Mouse (Mus musculus) bone marrow, adult 2 months (tissue): ENCODE measurements around the gene Angptl7. TPM values are rescaled to one million over a fixed set of nuclear protein-coding genes. Genes with fewer than 3 reads are reported as not detected.

Experiments
- H3K27ac ChIP-seq: fragments of 200-500 bp; 2 replicates; pipeline ENCODE4 v1.5.1; 2012; ENCODE audit warnings: low read depth, mild to moderate bottlenecking, control low read depth, inconsistent platforms, low read length; ENCODE audit not compliant: control insufficient read depth, poor library complexity, insufficient read depth
- H3K4me1 ChIP-seq: fragments of 200-500 bp; 2 replicates; pipeline ENCODE4 v1.6.1; 2011; ENCODE audit warnings: low read length; ENCODE audit not compliant: control insufficient read depth, insufficient read depth
- H3K4me3 ChIP-seq: fragments of 200-500 bp; replicated peaks from 2 replicates; pipeline ENCODE3; 2011; ENCODE audit warnings: mild to moderate bottlenecking, low read depth, low read length, control low read depth; ENCODE audit not compliant: control insufficient read depth
- CTCF ChIP-seq: fragments of 200-500 bp; IDR thresholded peaks from 2 replicates; pipeline ENCODE4 v1.5.1; 2011; ENCODE audit warnings: low read length, control low read depth; ENCODE audit not compliant: control insufficient read depth, insufficient read depth
- POLR2A ChIP-seq: fragments of 200-500 bp; IDR thresholded peaks from 2 replicates; pipeline ENCODE4 v1.6.1; 2011; ENCODE audit warnings: low read depth, mild to moderate bottlenecking, control low read depth, low read length, borderline replicate concordance; ENCODE audit not compliant: control insufficient read depth
- whole genome bisulfite sequencing: fragments of 180-500 bp; shearing (Covaris S2); methylation state at CpG from one replicate; pipeline ENCODE4 v1.1.7; 2018; 5-methylcytosine and 5-hydroxymethylcytosine counted together
- polyA plus RNA-seq: library from polyadenylated mRNA; stranded (reverse); fragments of >200 nt; gene quantifications from 2 replicates; pipeline ENCODE4 v1.2.4, GENCODE M21; 2011; ENCODE audit warnings: low replicate concordance; ENCODE audit not compliant: missing spikeins, insufficient read depth, insufficient read length

The Angptl7 gene
- polyA plus RNA-seq, 1 experiment, result 1.6 TPM

GRCm38 (mm10) chr4:148527158-148527910 is 27.1 kb upstream of the Angptl7 start:
- Histone ChIP-seq H3K4me1 (no peaks in the 10 kb centered on the region), H3K4me3 (no peak overlapping the region), H3K27ac (no peak overlapping the region)
- WGBS, result 82% methylated on average over 10 of the region's 10 CpGs
- TF ChIP-seq POLR2A (no peak), CTCF (no peak)

GRCm38 (mm10) chr4:148523538-148523937 is 23.3 kb upstream of the Angptl7 start:
- H3K27ac ChIP-seq, result no peak overlapping the region
- H3K4me3 ChIP-seq, result no peak overlapping the region
- TF ChIP-seq CTCF (no peak), POLR2A (no peak)
- WGBS, result 61% methylated on average over 7 of the region's 7 CpGs
- no peaks in the 10 kb centered on the region for H3K4me1 ChIP-seq

DNA sequence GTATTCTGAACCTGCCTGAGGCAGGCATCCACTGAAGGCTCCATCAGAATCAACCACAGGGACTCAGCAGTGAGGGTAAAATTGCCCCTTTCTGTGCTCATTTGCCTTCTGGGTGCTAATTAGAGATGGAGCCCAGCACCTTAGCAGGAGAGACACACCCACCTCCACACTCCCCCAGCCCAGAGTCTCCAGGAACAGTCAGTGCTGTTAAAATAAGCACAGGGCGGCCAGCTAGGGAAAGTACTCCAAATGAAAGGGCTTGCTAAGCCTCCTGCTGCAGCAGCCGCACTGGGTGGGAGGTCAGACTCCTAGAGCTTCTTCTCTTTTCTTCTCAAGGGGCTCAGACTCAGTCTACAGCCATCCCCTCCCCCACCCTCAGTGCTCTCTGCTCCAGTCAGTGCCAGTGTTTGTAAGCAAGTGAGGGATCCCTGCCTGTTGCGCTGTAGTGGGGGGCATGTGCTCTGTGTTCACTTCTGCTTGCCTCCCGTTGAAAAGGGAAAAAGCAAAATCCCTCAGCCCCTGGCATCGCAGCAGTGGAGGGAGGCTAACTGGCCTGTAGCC is 18.1 kb upstream of the Angptl7 start:
- H3K27ac ChIP-seq, result no peak overlapping the region
- no peaks in the 10 kb centered on the region for H3K4me1 ChIP-seq
- 89% methylated on average over 5 of the region's 5 CpGs for whole genome bisulfite sequencing

GRCm38 (mm10) chr4:148517809-148518208 is 17.5 kb upstream of the Angptl7 start:
- Histone ChIP-seq H3K4me1 (no peaks in the 10 kb centered on the region), H3K4me3 (no peak overlapping the region), H3K27ac (no peak overlapping the region)
- TF ChIP-seq CTCF (no peak), POLR2A (no peak)
- 82% methylated on average over 4 of the region's 4 CpGs for WGBS

More for the DNA sequence above, 18.1 kb upstream of the Angptl7 start:
- TF ChIP-seq CTCF (no peak), POLR2A (no peak)
- H3K4me3 ChIP-seq, result no peak overlapping the region

- no peak overlapping the region for H3K4me3 ChIP-seq
- no peaks in the 10 kb centered on the region for H3K4me1 ChIP-seq
- TF ChIP-seq POLR2A (no peak), CTCF (no peak)
- WGBS, result 84% methylated on average over 2 of the region's 2 CpGs
- H3K27ac ChIP-seq, result no peak overlapping the region
These were observed 15.1 kb upstream of the Angptl7 start for GRCm38 (mm10) chr4:148515313-148515712.

DNA sequence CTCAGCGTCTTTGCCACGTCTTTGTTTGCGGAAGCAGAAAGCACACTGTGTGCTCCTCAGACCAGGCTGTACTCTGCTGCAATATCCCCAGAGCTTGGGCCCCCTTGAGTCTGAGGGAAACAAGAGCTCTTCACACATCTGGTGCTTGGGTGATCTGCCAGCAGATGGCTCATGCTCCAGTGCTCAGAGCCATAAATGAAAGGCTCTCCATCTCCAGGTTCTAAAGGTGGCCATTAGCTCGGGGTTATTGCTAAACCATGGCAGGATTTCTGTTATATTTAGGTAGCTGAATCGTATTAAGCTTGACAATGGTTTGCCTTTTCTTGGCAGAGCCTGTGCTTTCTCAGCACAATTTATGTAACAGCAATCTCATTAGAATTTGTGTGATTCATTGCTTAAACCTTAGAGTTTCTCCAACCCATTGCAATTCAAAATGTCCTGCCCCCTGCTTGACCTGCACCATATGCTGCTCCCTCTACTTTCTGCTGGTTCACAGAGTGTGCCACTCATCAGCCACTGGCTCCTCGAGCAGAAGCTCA is 12.8 kb upstream of the Angptl7 start:
- no peak overlapping the region for H3K27ac ChIP-seq
- WGBS, result 85% methylated on average over 6 of the region's 6 CpGs
- no peaks in the 10 kb centered on the region; the same call in 1 of the 2 replicates for H3K4me1 ChIP-seq
- no peak overlapping the region for H3K4me3 ChIP-seq
- no peak for TF ChIP-seq CTCF

- WGBS, result 90% methylated on average over 4 of the region's 4 CpGs
- Histone ChIP-seq H3K4me1 (no peaks in the 10 kb centered on the region; the same call in 1 of the 2 replicates), H3K4me3 (no peak overlapping the region), H3K27ac (no peak overlapping the region)
- no peak for TF ChIP-seq POLR2A
- no peak for TF ChIP-seq CTCF
These were observed 11.1 kb upstream of the Angptl7 start for GRCm38 (mm10) chr4:148511334-148511733.

GRCm38 (mm10) chr4:148510691-148511090 is 10.4 kb upstream of the Angptl7 start:
- Histone ChIP-seq H3K4me3 (no peak overlapping the region), H3K4me1 (no peaks in the 10 kb centered on the region; the same call in 1 of the 2 replicates), H3K27ac (no peak overlapping the region)
- WGBS, result 61% methylated on average over 4 of the region's 4 CpGs
- TF ChIP-seq POLR2A (no peak), CTCF (no peak)
